Mouse (Mus musculus): ENCODE measurements at regions not wholly inside any gene's neighbourhood (a gene's known extent, or its start where the extent isn't known, plus 50 kb on each side); places are given as distances from the start of the nearest gene placed in this dataset.

- no peak for DNase-seq (ENCODE audit: low spot score in 2 of 2)
Observed at GRCm38 (mm10) chr1:195312426-195312825, 135.9 kb upstream of the Cr2 start.

- DNase-seq (ENCODE audit: low spot score in 2 of 2), result no peak
Observed at GRCm38 (mm10) chr1:195285076-195285475, 108.6 kb upstream of the Cr2 start.

- DNase-seq (ENCODE audit: low spot score in 2 of 2), result peak; percentile 95 to 100
Observed at GRCm38 (mm10) chr1:195241496-195241895, 65.0 kb upstream of the Cr2 start.

- peak in 1 of 2 experiments; percentile 19 for DNase-seq (ENCODE audit: low spot score in 2 of 2)
Observed at GRCm38 (mm10) chr1:195232658-195233057, 56.1 kb upstream of the Cr2 start.

- DNase-seq (ENCODE audit: low spot score in 2 of 2), result no peak
Observed at GRCm38 (mm10) chr1:195227007-195227406, 50.5 kb upstream of the Cr2 start.
